Mouse (Mus musculus) small intestine, adult 2 months (tissue): ENCODE results near the gene Pnpla1.

Experiments used
- CTCF ChIP-seq: fragments of 200-500 bp; IDR thresholded peaks from 2 replicates; pipeline ENCODE4 v1.5.1; 2012; ENCODE audit warnings: low read depth, mild to moderate bottlenecking, control low read depth, inconsistent platforms, low read length, moderate library complexity, mixed read lengths; ENCODE audit not compliant: insufficient replicate concordance, insufficient read length; ENCODE audit errors: extremely low read depth
- POLR2A ChIP-seq: fragments of 200-500 bp; IDR thresholded peaks from 2 replicates; pipeline ENCODE4 v1.6.1; 2012; ENCODE audit warnings: low read depth, mild to moderate bottlenecking, control low read depth, inconsistent platforms, low read length, moderate library complexity

GRCm38 (mm10) chr17:28922096-28922495, 63.9 kb downstream of the Pnpla1 start:
- TF ChIP-seq POLR2A: no peak
- no peak for TF ChIP-seq CTCF
